Mouse (Mus musculus) lung, adult 2 months (tissue): ENCODE measurements around the gene Spag17. TPM values are rescaled to one million over a fixed set of nuclear protein-coding genes. Genes with fewer than 3 reads are reported as not detected.
A peak's percentile ranks its signal among the peaks of the same experiment; 100 is the strongest.

Experiments
- DNase-seq: peaks from one replicate; pipeline ENCODE4 v3.0.0; 2022
- H3K4me1 ChIP-seq: fragments of 200-500 bp; 2 replicates; pipeline ENCODE4 v1.6.1; 2011; ENCODE audit warnings: low read length; ENCODE audit not compliant: control insufficient read depth, insufficient read depth
- H3K4me3 ChIP-seq: fragments of 200-500 bp; replicated peaks from 2 replicates; pipeline ENCODE3; 2011; ENCODE audit warnings: low read depth, mild to moderate bottlenecking, control low read depth, low read length; ENCODE audit errors: extremely low read depth
- CTCF ChIP-seq: fragments of 200-500 bp; IDR thresholded peaks from 2 replicates; pipeline ENCODE4 v1.5.1; 2011; ENCODE audit warnings: mild to moderate bottlenecking, low read length, control low read depth; ENCODE audit not compliant: insufficient read depth
- POLR2A ChIP-seq: fragments of 200-500 bp; IDR thresholded peaks from 2 replicates; pipeline ENCODE4 v1.6.1; 2011; ENCODE audit warnings: low read depth, mild to moderate bottlenecking, control low read depth, low read length, borderline replicate concordance; ENCODE audit errors: extremely low read depth
- WGBS: fragments of 180-500 bp; shearing (Covaris S2); methylation state at CpG from one replicate; pipeline ENCODE4 v1.1.7; 2018; 5-methylcytosine and 5-hydroxymethylcytosine counted together
- polyA plus RNA-seq: library from polyadenylated mRNA; depleted of rRNA; stranded (reverse); fragments of >200 nt; gene quantifications from 2 replicates; pipeline ENCODE4 v1.2.3, GENCODE M21; 2012

The Spag17 gene
- polyA plus RNA-seq, 1 experiment: 1.2 TPM

DNA sequence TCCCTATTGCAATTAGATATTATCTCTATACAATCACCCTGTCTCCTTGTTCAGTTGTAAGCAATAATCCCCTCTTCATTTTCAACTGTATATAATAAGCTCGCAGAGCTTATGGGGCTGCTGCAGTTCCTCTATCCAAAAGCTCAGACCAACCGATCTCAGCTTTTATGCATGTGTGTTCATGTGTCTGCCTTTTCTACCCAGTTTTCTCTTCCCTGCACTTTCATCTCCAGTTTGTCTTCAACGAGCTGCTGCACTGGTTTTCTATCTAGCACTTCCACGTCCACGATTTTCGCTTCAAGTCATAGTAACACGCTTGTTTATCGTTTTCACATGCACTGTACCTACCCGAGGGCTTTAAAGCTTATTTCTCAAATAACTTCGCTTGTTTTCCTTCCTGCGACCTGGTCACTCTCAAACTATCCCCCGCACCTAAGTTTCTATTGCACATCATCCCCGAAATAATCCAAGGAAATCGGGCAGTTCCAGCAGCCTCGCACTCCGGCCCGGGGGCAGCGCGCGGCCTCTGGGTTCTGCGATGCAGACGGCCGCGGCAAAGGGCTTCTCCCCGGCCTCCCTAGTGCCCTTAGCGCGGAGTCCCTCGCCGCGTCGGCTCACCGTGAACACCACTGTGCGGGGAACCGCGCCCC, 276.6 kb downstream of the Spag17 start:
- WGBS: under 1% methylated on average over 35 of the region's 35 CpGs
- no peak for TF ChIP-seq POLR2A
- no peak for TF ChIP-seq CTCF
- peak overlapping the region; percentile 79 for H3K4me3 ChIP-seq
- no peak for DNase-seq
- peaks cover 3% of the 10 kb centered on the region for H3K4me1 ChIP-seq

DNA sequence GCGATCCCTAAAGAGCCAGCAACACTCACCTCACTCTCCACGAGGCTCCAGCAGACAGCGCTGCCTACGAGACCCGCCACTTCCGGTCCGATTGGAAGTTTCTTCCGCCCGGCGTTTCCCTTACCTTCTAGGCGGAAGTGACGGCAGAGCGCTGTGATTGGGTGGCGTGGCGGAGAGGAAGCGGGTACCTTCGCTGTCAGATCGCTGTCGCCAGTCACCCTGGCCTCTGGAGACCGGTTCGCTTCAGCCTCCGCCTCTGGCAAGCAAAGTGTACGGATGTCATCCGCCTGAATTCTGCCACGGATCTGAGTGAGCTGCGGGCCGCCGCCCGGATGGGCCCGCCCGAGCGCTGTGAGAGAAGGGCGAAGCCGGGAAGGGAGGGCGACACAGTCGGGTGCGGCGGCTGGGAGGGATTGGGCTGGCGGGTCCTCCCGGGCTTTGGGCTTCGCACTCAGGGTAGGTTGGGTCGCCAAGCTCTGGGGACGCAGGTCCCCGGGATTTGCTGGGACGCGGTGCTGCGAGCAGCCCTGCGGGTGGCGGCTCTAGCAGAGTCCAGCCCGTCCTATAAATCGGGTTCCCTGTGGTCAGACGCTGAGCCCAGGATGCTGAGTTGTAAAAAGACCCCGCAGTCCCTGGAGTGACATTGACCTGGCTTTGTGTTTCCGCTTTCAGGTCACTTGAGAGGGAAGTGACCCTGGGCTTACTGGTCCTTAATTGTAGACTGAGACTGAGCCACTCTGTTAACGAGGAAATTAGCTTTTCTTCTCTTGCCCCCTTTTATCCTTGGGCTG, 277.3 kb downstream of the Spag17 start, which contains the start of the genes Gdap2 and Wdr3:
Gene Gdap2 (plus strand): TSS at position 67 of the 791 bp plus-strand sequence.
Gene Wdr3 (minus strand): TSS at position 93 of the 791 bp plus-strand sequence.
- TF ChIP-seq POLR2A (peak; percentile 98), CTCF (no peak)
- under 1% methylated on average over 55 of the region's 55 CpGs for whole genome bisulfite sequencing
- Histone ChIP-seq H3K4me3 (peak within 1 kb of the TSS; percentile 79), H3K4me1 (peaks cover 3% of the 10 kb centered on the region)
- DNase-seq: peak; percentile 94

DNA sequence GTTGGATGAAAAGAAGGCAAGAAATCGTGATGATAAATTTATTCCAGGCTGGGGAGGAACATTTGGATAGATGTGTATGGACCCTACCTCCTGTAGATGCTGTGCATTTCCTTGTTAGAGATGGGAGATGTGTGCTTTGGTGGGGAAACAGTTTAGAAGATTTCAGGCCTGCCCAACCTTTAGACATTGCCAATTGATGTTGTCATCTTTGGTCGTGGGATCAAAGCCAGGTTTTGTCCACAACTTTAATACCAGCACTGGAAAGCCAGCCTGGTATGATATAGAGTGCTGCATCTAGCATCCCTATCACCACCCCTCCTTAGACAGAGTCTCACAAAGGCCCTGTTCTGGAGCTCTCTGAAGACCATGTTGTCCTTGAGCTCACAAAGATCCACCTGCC, 278.4 kb downstream of the Spag17 start:
- WGBS: 77% methylated on average over 2 of the region's 2 CpGs
- TF ChIP-seq CTCF (no peak), POLR2A (no peak)
- H3K4me1 ChIP-seq: peaks cover 3% of the 10 kb centered on the region
- no peak overlapping the region for H3K4me3 ChIP-seq
- DNase-seq: no peak

DNA sequence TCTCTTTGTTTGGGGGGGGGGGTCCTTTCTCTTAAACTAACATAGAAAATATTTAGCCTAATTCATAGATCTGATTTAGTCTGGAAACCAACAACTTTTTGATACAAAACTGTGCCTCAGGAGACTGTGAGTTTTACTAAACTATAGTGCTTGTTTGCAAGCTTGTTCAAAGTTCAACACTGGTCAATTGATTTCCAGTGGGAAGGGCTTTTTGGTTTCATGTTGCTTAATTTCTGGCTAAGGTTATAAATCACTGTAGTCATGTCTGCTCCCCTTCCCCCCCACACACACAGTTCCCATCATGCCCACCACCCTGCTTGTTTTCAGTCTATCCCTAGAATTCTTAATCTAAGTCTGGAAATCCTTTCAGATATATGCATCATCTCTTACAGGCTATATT, 279.8 kb downstream of the Spag17 start:
- Histone ChIP-seq H3K4me3 (no peak overlapping the region), H3K4me1 (peaks cover 3% of the 10 kb centered on the region)
- DNase-seq: no peak

DNA sequence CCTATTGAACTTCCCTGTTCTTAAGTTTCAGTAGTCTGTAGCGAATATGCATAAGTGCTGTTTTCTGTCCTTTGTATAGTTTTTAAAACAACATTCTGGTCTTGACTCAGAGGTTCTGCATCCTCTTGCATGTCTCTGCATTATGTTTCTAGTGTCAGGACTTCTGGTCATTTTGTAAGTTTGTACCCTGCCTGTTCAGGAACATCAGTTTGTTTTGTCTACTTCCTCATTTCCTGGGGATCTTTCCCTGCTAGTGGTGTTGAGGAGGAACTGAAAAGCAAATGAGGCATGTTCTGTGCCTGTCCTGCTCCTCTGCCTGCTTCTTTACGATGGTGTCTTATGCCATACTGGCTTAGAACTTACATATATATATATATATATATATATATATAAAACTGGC, 290.8 kb downstream of the Spag17 start:
- DNase-seq: no peak
- no peak overlapping the region for H3K4me3 ChIP-seq
- TF ChIP-seq CTCF: no peak
- TF ChIP-seq POLR2A: no peak
- H3K4me1 ChIP-seq: no peaks in the 10 kb centered on the region
- 84% methylated on average over 2 of the region's 2 CpGs for WGBS

More for the DNA sequence above, 279.8 kb downstream of the Spag17 start:
- TF ChIP-seq POLR2A: no peak
- no peak for TF ChIP-seq CTCF

DNA sequence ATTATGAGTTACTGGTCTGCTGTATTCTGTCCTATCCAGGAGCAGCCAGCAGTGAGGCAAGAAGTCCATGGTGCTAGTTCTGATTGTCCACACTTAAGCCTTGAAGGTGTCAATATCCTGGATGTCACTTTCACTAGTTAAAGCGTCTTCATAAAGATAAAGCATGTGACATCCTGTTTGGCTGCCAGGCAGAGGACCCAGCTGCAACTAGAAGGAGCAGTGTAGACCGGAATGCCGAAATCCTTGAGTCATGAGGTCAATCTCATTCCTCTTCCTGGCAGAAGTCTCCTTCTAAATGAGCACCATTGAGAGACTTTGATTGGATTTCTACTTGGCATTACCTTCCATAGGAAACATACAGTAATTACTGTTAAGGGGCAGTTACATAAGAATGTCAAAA, 295.3 kb downstream of the Spag17 start:
- TF ChIP-seq CTCF (no peak), POLR2A (no peak)
- no peak overlapping the region for H3K4me3 ChIP-seq
- DNase-seq: no peak
- 40% methylated on average over 3 of the region's 3 CpGs for WGBS
- no peaks in the 10 kb centered on the region for H3K4me1 ChIP-seq

DNA sequence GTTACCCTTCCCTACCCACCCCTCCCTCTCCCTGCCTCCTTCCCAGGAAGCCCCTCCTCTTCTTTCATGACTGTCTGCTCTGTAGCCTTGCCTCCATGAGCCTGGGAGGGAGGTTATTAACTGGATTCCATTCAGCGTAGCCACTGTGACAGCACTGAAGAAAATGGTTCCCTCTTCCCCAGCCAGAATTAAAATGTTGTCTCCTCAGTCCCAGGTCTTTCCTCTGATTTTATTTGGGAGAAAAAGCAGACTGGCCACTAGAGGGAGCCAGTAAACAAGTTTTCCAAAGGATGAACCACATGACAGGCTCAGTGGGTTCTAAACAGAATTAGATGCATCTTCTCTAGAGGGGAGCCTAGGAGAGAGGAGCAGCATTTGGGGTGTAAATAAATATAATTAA, 304.2 kb downstream of the Spag17 start:
- DNase-seq: peak; percentile 11
- TF ChIP-seq POLR2A (no peak), CTCF (no peak)
- Histone ChIP-seq H3K4me1 (no peaks in the 10 kb centered on the region), H3K4me3 (no peak overlapping the region)
- 32% methylated on average over 1 of the region's 1 CpGs for WGBS

DNA sequence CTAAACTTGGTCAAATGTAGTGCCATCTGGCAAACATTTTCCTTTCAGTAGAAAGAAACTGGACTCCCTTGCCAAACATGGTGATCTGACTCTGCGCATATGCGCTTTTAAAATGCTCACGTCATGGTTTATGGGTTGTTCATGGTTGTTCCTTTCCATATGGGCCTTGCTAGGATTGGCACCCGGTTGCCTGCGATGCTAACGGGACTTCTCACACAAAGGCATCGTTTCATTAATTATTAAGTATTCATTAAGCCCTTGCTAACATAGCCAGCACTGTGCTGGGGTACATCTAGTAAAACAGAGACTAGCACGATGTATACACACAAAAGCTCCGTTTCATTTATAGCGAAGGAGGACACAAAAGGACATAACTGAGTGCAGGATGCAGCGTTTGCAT, 304.7 kb downstream of the Spag17 start:
- 89% methylated on average over 11 of the region's 11 CpGs for WGBS
- TF ChIP-seq CTCF (no peak), POLR2A (no peak)

More for the DNA sequence above, 304.7 kb downstream of the Spag17 start:
- Histone ChIP-seq H3K4me3 (no peak overlapping the region), H3K4me1 (no peaks in the 10 kb centered on the region)
- no peak for DNase-seq
